Mouse (Mus musculus): Measurements from ENCODE around the gene Rinl. TPM values are rescaled to one million over a fixed set of nuclear protein-coding genes. Genes with fewer than 3 reads are reported as not detected.
A peak's percentile ranks its signal among the peaks of the same experiment; 100 is the strongest.

The Rinl gene
- polyA plus RNA-seq, 1 experiment from 2014 or later = 7.0 TPM

- Histone ChIP-seq H3K27ac (ENCODE audit: low read length) (peak overlapping the region; percentile 99), H3K4me3 (ENCODE audit: low read length) (peak overlapping the region; percentile 86), H3K36me3 (ENCODE audit: insufficient read depth, low read length) (peaks cover 43% of the 10 kb centered on the region), H3K9me3 (ENCODE audit: low read length) (no peaks in the 10 kb centered on the region), H3K9ac (replicated peaks; ENCODE audit: low read length) (peak overlapping the region; percentile 97), H3K4me1 (ENCODE audit: insufficient read depth, low read length) (peaks cover 53% of the 10 kb centered on the region), H3K4me2 (replicated peaks; ENCODE audit: low read depth, low read length) (peak overlapping the region; percentile 92), H3K27me3 (ENCODE audit: insufficient read depth, low read length) (no peaks in the 10 kb centered on the region)
- 5% methylated on average over 7 of the region's 7 CpGs for WGBS
- ATAC-seq (ENCODE audit: low FRiP score, low TSS enrichment) = no peak
These were observed 23.0 kb downstream of the Rinl start for GRCm38 (mm10) chr7:28811640-28812275.

- 51% methylated on average over 4 of the region's 4 CpGs for WGBS
- peak overlapping the region; percentile 99; the same call in 1 of the 2 replicates for H3K27ac ChIP-seq (ENCODE audit: low read length)
- H3K36me3 ChIP-seq (ENCODE audit: insufficient read depth, low read length) = peaks cover 49% of the 10 kb centered on the region
- H3K9me3 ChIP-seq (ENCODE audit: low read length) = no peaks in the 10 kb centered on the region
- H3K9ac ChIP-seq (replicated peaks; ENCODE audit: low read length) = peak overlapping the region; percentile 97
- no peak for ATAC-seq (ENCODE audit: low FRiP score, low TSS enrichment)
- peak overlapping the region; percentile 92 for H3K4me2 ChIP-seq (replicated peaks; ENCODE audit: low read depth, low read length)
- peaks cover 59% of the 10 kb centered on the region for H3K4me1 ChIP-seq (ENCODE audit: insufficient read depth, low read length)
- peak overlapping the region; percentile 86 for H3K4me3 ChIP-seq (ENCODE audit: low read length)
- no peaks in the 10 kb centered on the region for H3K27me3 ChIP-seq (ENCODE audit: insufficient read depth, low read length)
These were observed 23.7 kb downstream of the Rinl start for GRCm38 (mm10) chr7:28812436-28812835.

- H3K4me3 ChIP-seq (ENCODE audit: low read length) = peak overlapping the region; percentile 86
- H3K4me2 ChIP-seq (replicated peaks; ENCODE audit: low read depth, low read length) = peak overlapping the region; percentile 92
- no peak for ATAC-seq (ENCODE audit: low FRiP score, low TSS enrichment)
- no peaks in the 10 kb centered on the region for H3K27me3 ChIP-seq (ENCODE audit: insufficient read depth, low read length)
- H3K9me3 ChIP-seq (ENCODE audit: low read length) = no peaks in the 10 kb centered on the region
- H3K36me3 ChIP-seq (ENCODE audit: insufficient read depth, low read length) = peaks cover 55% of the 10 kb centered on the region
- WGBS = 72% methylated on average over 5 of the region's 5 CpGs
- no peak overlapping the region for H3K27ac ChIP-seq (ENCODE audit: low read length)
- peak overlapping the region; percentile 97 for H3K9ac ChIP-seq (replicated peaks; ENCODE audit: low read length)
- H3K4me1 ChIP-seq (ENCODE audit: insufficient read depth, low read length) = peaks cover 57% of the 10 kb centered on the region
These were observed 24.2 kb downstream of the Rinl start for GRCm38 (mm10) chr7:28812949-28813348.

- Histone ChIP-seq H3K36me3 (ENCODE audit: insufficient read depth, low read length) (peaks cover 69% of the 10 kb centered on the region), H3K4me2 (replicated peaks; ENCODE audit: low read depth, low read length) (no peak overlapping the region), H3K9me3 (ENCODE audit: low read length) (no peaks in the 10 kb centered on the region), H3K27me3 (ENCODE audit: insufficient read depth, low read length) (no peaks in the 10 kb centered on the region), H3K4me1 (ENCODE audit: insufficient read depth, low read length) (peaks cover 56% of the 10 kb centered on the region), H3K27ac (ENCODE audit: low read length) (no peak overlapping the region), H3K4me3 (ENCODE audit: low read length) (no peak overlapping the region), H3K9ac (replicated peaks; ENCODE audit: low read length) (no peak overlapping the region)
- no peak for ATAC-seq (ENCODE audit: low FRiP score, low TSS enrichment)
- WGBS = 90% methylated on average over 5 of the region's 5 CpGs
These were observed 25.7 kb downstream of the Rinl start for GRCm38 (mm10) chr7:28814306-28815034.

- H3K4me1 ChIP-seq (ENCODE audit: insufficient read depth, low read length) = peaks cover 63% of the 10 kb centered on the region
- peaks cover 77% of the 10 kb centered on the region for H3K36me3 ChIP-seq (ENCODE audit: insufficient read depth, low read length)
- no peak overlapping the region for H3K9ac ChIP-seq (replicated peaks; ENCODE audit: low read length)
- no peak overlapping the region for H3K4me3 ChIP-seq (ENCODE audit: low read length)
- ATAC-seq (ENCODE audit: low FRiP score, low TSS enrichment) = no peak
- H3K9me3 ChIP-seq (ENCODE audit: low read length) = no peaks in the 10 kb centered on the region
- no peak overlapping the region for H3K4me2 ChIP-seq (replicated peaks; ENCODE audit: low read depth, low read length)
- H3K27me3 ChIP-seq (ENCODE audit: insufficient read depth, low read length) = no peaks in the 10 kb centered on the region
- H3K27ac ChIP-seq (ENCODE audit: low read length) = no peak overlapping the region
- 91% methylated on average over 9 of the region's 9 CpGs for WGBS
These were observed 26.5 kb downstream of the Rinl start for GRCm38 (mm10) chr7:28815230-28815629.

DNA sequence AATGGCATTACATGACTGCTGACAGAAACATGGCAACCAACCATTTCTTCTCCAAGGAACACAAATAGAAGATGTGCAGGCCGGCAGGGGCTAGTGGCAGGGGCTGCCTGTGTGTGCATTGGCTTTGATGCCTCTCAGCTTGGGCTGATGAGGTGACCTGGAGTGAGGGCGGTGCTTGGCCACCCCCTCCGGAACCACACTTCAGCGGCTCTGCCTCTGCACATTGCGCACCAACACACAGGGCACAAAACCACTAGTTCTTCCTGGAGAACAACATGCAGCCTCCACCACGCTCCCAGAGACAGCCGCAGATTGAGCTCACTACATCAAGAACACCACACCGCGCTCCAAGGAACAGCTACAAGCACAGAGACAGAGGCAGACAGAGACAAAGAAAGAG is 27.4 kb downstream of the Rinl start:
- Histone ChIP-seq H3K9ac (replicated peaks; ENCODE audit: low read length) (no peak overlapping the region), H3K9me3 (ENCODE audit: low read length) (no peaks in the 10 kb centered on the region), H3K27ac (ENCODE audit: low read length) (no peak overlapping the region; the same call in 1 of the 2 replicates), H3K4me1 (ENCODE audit: insufficient read depth, low read length) (peaks cover 67% of the 10 kb centered on the region), H3K36me3 (ENCODE audit: insufficient read depth, low read length) (peaks cover 87% of the 10 kb centered on the region), H3K4me2 (replicated peaks; ENCODE audit: low read depth, low read length) (no peak overlapping the region), H3K27me3 (ENCODE audit: insufficient read depth, low read length) (no peaks in the 10 kb centered on the region), H3K4me3 (ENCODE audit: low read length) (no peak overlapping the region)
- ATAC-seq (ENCODE audit: low FRiP score, low TSS enrichment) = no peak
- 74% methylated on average over 9 of the region's 9 CpGs for WGBS

GRCm38 (mm10) chr7:28816920-28817319 is 28.2 kb downstream of the Rinl start:
- H3K27me3 ChIP-seq (ENCODE audit: insufficient read depth, low read length) = no peaks in the 10 kb centered on the region
- no peak overlapping the region for H3K4me3 ChIP-seq (ENCODE audit: low read length)
- ATAC-seq (ENCODE audit: low FRiP score, low TSS enrichment) = no peak
- H3K4me2 ChIP-seq (replicated peaks; ENCODE audit: low read depth, low read length) = no peak overlapping the region
- 87% methylated on average over 10 of the region's 10 CpGs for WGBS
- H3K36me3 ChIP-seq (ENCODE audit: insufficient read depth, low read length) = peaks cover 94% of the 10 kb centered on the region
- no peak overlapping the region for H3K9ac ChIP-seq (replicated peaks; ENCODE audit: low read length)
- H3K9me3 ChIP-seq (ENCODE audit: low read length) = no peaks in the 10 kb centered on the region
- no peak overlapping the region for H3K27ac ChIP-seq (ENCODE audit: low read length)
- H3K4me1 ChIP-seq (ENCODE audit: insufficient read depth, low read length) = peaks cover 66% of the 10 kb centered on the region

- Histone ChIP-seq H3K4me1 (ENCODE audit: insufficient read depth, low read length) (peaks cover 59% of the 10 kb centered on the region), H3K4me3 (ENCODE audit: low read length) (no peak overlapping the region), H3K4me2 (replicated peaks; ENCODE audit: low read depth, low read length) (no peak overlapping the region), H3K9ac (replicated peaks; ENCODE audit: low read length) (no peak overlapping the region), H3K36me3 (ENCODE audit: insufficient read depth, low read length) (peaks cover 100% of the 10 kb centered on the region), H3K9me3 (ENCODE audit: low read length) (no peaks in the 10 kb centered on the region), H3K27me3 (ENCODE audit: insufficient read depth, low read length) (no peaks in the 10 kb centered on the region), H3K27ac (ENCODE audit: low read length) (no peak overlapping the region)
- no peak for ATAC-seq (ENCODE audit: low FRiP score, low TSS enrichment)
- WGBS = 72% methylated on average over 6 of the region's 6 CpGs
These were observed 28.8 kb downstream of the Rinl start for GRCm38 (mm10) chr7:28817524-28817923.

- peaks cover 55% of the 10 kb centered on the region for H3K4me1 ChIP-seq (ENCODE audit: insufficient read depth, low read length)
- H3K4me2 ChIP-seq (replicated peaks; ENCODE audit: low read depth, low read length) = no peak overlapping the region
- no peaks in the 10 kb centered on the region for H3K27me3 ChIP-seq (ENCODE audit: insufficient read depth, low read length)
- no peak overlapping the region for H3K9ac ChIP-seq (replicated peaks; ENCODE audit: low read length)
- no peak for ATAC-seq (ENCODE audit: low FRiP score, low TSS enrichment)
- no peak overlapping the region for H3K4me3 ChIP-seq (ENCODE audit: low read length)
- H3K9me3 ChIP-seq (ENCODE audit: low read length) = no peaks in the 10 kb centered on the region
- H3K27ac ChIP-seq (ENCODE audit: low read length) = no peak overlapping the region
- WGBS = 84% methylated on average over 4 of the region's 4 CpGs
- peaks cover 96% of the 10 kb centered on the region for H3K36me3 ChIP-seq (ENCODE audit: insufficient read depth, low read length)
These were observed 29.2 kb downstream of the Rinl start for GRCm38 (mm10) chr7:28817957-28818356.

GRCm38 (mm10) chr7:28818436-28818835 is 29.7 kb downstream of the Rinl start:
- Histone ChIP-seq H3K27me3 (ENCODE audit: insufficient read depth, low read length) (no peaks in the 10 kb centered on the region), H3K9me3 (ENCODE audit: low read length) (no peaks in the 10 kb centered on the region), H3K36me3 (ENCODE audit: insufficient read depth, low read length) (peaks cover 91% of the 10 kb centered on the region), H3K4me1 (ENCODE audit: insufficient read depth, low read length) (peaks cover 50% of the 10 kb centered on the region), H3K4me3 (ENCODE audit: low read length) (no peak overlapping the region), H3K4me2 (replicated peaks; ENCODE audit: low read depth, low read length) (no peak overlapping the region), H3K9ac (replicated peaks; ENCODE audit: low read length) (no peak overlapping the region), H3K27ac (ENCODE audit: low read length) (no peak overlapping the region)
- WGBS = 87% methylated on average over 18 of the region's 18 CpGs
- ATAC-seq (ENCODE audit: low FRiP score, low TSS enrichment) = no peak

Data from kidney, embryonic 16.5 days (tissue).